Mouse (Mus musculus) kidney, postnatal 0 days (tissue): ENCODE data around the gene Vps13a. TPM values are rescaled to one million over a fixed set of nuclear protein-coding genes. Genes with fewer than 3 reads are reported as not detected.
A peak's percentile ranks its signal among the peaks of the same experiment; 100 is the strongest.

Experiments
- ATAC-seq: fragments of 200-750 bp; cut with Nextera tagmentation; replicated peaks from 2 replicates; pipeline ENCODE4 v1.8.0; 2017; ENCODE audit warnings: low read depth, moderate number of reproducible peaks, moderate TSS enrichment, moderate library complexity; ENCODE audit not compliant: low FRiP score
- DNase-seq: peaks from one replicate; pipeline ENCODE4 v3.0.0-alpha.2; 2016; ENCODE audit warnings: low spot score
- H3K27ac ChIP-seq: fragments of 300-500 bp; sonication (generic); 2 replicates; pipeline ENCODE4 v1.5.1; 2014; ENCODE audit warnings: mild to moderate bottlenecking
- H3K27me3 ChIP-seq: fragments of 300-500 bp; sonication (generic); 2 replicates; pipeline ENCODE4 v1.6.1; 2014; ENCODE audit warnings: low read length, mixed read lengths; ENCODE audit not compliant: insufficient read depth
- H3K36me3 ChIP-seq: fragments of 300-500 bp; sonication (generic); 2 replicates; pipeline ENCODE4 v1.6.1; 2014; ENCODE audit warnings: low read length, mixed read lengths; ENCODE audit not compliant: insufficient read depth
- H3K4me1 ChIP-seq: fragments of 300-500 bp; sonication (generic); replicated peaks from 2 replicates; pipeline ENCODE4 v1.6.1; 2014; ENCODE audit warnings: antibody characterized with exemption, low read length, mixed read lengths; ENCODE audit not compliant: insufficient read depth
- H3K4me2 ChIP-seq: fragments of 300-500 bp; sonication (generic); 2 replicates; pipeline ENCODE4 v1.6.1; 2014; ENCODE audit warnings: mild to moderate bottlenecking, low read length, moderate library complexity, mixed read lengths
- H3K4me3 ChIP-seq: fragments of 300-500 bp; sonication (generic); replicated peaks from 2 replicates; pipeline ENCODE4 v1.5.1; 2014; ENCODE audit warnings: low read depth, low read length
- H3K9ac ChIP-seq: fragments of 300-500 bp; sonication (generic); 2 replicates; pipeline ENCODE4 v1.6.1; 2014; ENCODE audit warnings: low read depth, low read length
- H3K9me3 ChIP-seq: fragments of 300-500 bp; sonication (generic); replicated peaks from 2 replicates; pipeline ENCODE4 v1.6.1; 2016; ENCODE audit warnings: low read length, inconsistent platforms, mixed read lengths
- CTCF ChIP-seq: IDR thresholded peaks from 2 replicates; pipeline ENCODE4 v1.5.1; 2016; ENCODE audit warnings: antibody characterized with exemption, low read depth, mild to moderate bottlenecking, moderate library complexity
- WGBS: fragments of 180-500 bp; shearing (Covaris S2); extraction: QIAGEN DNeasy Blood & Tissue Kit; methylation state at CpG from one replicate; pipeline ENCODE4 v1.1.7; 2014; 5-methylcytosine and 5-hydroxymethylcytosine counted together
- polyA plus RNA-seq: library from polyadenylated mRNA; unstranded; fragments of >200 nt; fragmentation: Nextera tagmentation; extraction: Ambion mirVana; gene quantifications from 2 replicates; pipeline ENCODE4 v1.2.1, GENCODE M21; 2015

Vps13a gene
- polyA plus RNA-seq, 1 experiment from 2014 or later: 9.6 TPM

GRCm38 (mm10) chr19:16728729-16729128 lies 52.0 kb downstream of the Vps13a start:
- no peaks in the 10 kb centered on the region for H3K27me3 ChIP-seq
- no peaks in the 10 kb centered on the region for H3K9me3 ChIP-seq
- H3K9ac ChIP-seq: no peak overlapping the region
- H3K36me3 ChIP-seq: no peaks in the 10 kb centered on the region
- H3K4me3 ChIP-seq: no peak overlapping the region
- H3K4me1 ChIP-seq: no peaks in the 10 kb centered on the region
- ATAC-seq (no peak), DNase-seq (peak; percentile 10)
- H3K27ac ChIP-seq: no peak overlapping the region
- no peak overlapping the region for H3K4me2 ChIP-seq
- 26% methylated on average over 2 of the region's 2 CpGs for WGBS
- peak; percentile 60 for TF ChIP-seq CTCF

GRCm38 (mm10) chr19:16715249-16715648 lies 65.5 kb downstream of the Vps13a start:
- WGBS: 89% methylated on average over 3 of the region's 3 CpGs
- DNase-seq: no peak

GRCm38 (mm10) chr19:16701790-16702189 lies 78.9 kb downstream of the Vps13a start:
- Histone ChIP-seq H3K9me3 (no peaks in the 10 kb centered on the region), H3K4me3 (no peak overlapping the region), H3K36me3 (0 out of 2 replicates have a peak, but pooled peaks cover 2% of the 10 kb centered on the region), H3K27ac (no peak overlapping the region), H3K4me1 (no peaks in the 10 kb centered on the region), H3K9ac (no peak overlapping the region), H3K27me3 (no peaks in the 10 kb centered on the region), H3K4me2 (no peak overlapping the region)
- TF ChIP-seq CTCF: no peak
- ATAC-seq: no peak
- DNase-seq: no peak
- 85% methylated on average over 1 of the region's 1 CpGs for WGBS

More at GRCm38 (mm10) chr19:16715249-16715648, 65.5 kb downstream of the Vps13a start:
- Histone ChIP-seq H3K4me1 (no peaks in the 10 kb centered on the region), H3K4me3 (no peak overlapping the region), H3K4me2 (no peak overlapping the region), H3K9ac (no peak overlapping the region), H3K27ac (no peak overlapping the region), H3K27me3 (no peaks in the 10 kb centered on the region), H3K36me3 (peaks cover 7% of the 10 kb centered on the region; the same call in 1 of the 2 replicates), H3K9me3 (no peaks in the 10 kb centered on the region)
- ATAC-seq: no peak
- no peak for TF ChIP-seq CTCF

DNA sequence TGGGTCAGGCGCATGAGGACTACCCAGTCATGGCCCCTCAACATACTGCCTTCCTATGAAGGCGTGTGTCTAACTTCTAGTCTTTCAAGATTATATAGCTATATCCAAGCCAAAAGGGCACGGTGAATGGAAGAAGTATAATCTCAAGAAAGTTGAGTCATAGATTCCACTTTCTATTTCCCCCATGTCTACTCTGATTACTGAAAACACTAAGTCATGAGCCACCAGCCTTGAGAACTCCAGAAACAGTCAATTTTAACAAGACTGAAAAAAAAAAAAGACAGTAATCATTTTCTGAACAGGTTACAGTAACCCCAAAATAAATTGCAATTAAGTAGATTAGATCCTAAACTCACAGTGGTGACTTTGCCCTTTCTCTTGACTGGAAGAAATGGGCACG lies 95.8 kb downstream of the Vps13a start:
- Histone ChIP-seq H3K9ac (no peak overlapping the region), H3K36me3 (no peaks in the 10 kb centered on the region), H3K4me1 (no peaks in the 10 kb centered on the region), H3K4me3 (no peak overlapping the region), H3K9me3 (no peaks in the 10 kb centered on the region), H3K27me3 (no peaks in the 10 kb centered on the region), H3K4me2 (no peak overlapping the region), H3K27ac (no peak overlapping the region)
- no peak for DNase-seq
- WGBS: 92% methylated on average over 4 of the region's 4 CpGs
- ATAC-seq: no peak
- TF ChIP-seq CTCF: no peak

DNA sequence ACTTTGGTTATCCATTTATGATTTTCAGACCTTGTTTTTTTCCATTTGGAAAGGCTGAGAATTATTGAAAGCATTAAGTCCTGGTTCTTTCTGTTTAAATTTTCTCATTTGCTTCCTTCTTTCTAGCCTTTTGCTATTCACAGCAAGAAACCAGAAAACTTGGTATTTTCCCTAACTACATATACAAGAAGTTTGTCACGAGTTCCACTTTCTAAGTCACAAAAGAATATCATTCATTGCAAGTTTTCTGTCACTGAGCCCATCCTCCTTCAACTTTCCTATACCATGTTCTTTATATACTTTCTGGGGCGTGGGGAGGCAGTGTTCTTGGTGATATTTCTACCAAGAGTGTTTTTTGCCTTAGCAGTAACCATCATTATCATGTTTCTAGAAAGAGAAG lies 96.5 kb downstream of the Vps13a start:
- no peaks in the 10 kb centered on the region for H3K9me3 ChIP-seq
- H3K27me3 ChIP-seq: no peaks in the 10 kb centered on the region
- 84% methylated on average over 2 of the region's 2 CpGs for WGBS
- no peak overlapping the region for H3K4me2 ChIP-seq
- H3K4me1 ChIP-seq: no peaks in the 10 kb centered on the region
- TF ChIP-seq CTCF: no peak
- H3K27ac ChIP-seq: no peak overlapping the region
- ATAC-seq (no peak), DNase-seq (no peak)
- no peak overlapping the region for H3K9ac ChIP-seq
- no peak overlapping the region for H3K4me3 ChIP-seq
- H3K36me3 ChIP-seq: no peaks in the 10 kb centered on the region

DNA sequence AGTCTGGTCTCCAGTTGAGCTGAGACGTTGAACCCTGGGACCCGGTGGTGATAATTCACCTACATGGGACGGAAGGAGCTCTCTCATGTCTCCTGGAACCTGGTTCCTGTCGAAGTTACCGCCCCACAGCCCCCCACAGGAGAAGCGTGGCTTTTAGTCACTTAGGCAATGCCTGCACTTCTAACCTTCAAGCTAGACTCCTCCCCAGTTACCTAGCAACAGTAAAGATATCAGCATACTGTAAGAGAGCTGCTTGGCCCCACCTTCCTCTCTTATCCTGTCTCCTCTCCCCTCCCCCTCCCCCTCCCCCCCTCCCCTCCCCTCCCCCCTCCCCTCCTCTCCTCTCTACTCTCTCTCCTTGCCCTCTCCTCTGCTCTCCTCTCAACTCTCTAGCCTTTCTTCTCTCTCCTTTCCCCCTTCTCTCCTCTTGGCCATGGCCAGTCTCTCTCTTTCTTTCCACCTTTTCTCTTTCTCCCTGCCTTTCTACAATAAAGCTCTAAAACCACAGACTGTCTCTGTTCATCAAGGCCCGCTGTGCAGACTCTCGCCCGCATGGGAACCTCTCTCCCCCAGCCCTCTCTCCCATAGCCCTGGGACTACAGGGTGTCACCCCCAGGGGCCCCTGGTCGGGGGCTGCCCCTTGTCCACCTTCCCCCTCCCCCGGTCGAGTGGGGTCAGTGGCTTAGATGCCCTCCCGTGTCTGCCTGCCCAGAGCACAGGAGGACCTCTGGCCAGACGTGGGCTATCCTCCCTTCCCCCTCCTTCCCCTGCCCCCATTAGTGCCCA lies 154.9 kb downstream of the Vps13a start:
- Histone ChIP-seq H3K9ac (no peak overlapping the region), H3K4me2 (no peak overlapping the region), H3K9me3 (no peaks in the 10 kb centered on the region), H3K27me3 (no peaks in the 10 kb centered on the region), H3K36me3 (no peaks in the 10 kb centered on the region), H3K4me3 (no peak overlapping the region), H3K4me1 (no peaks in the 10 kb centered on the region), H3K27ac (no peak overlapping the region)
- ATAC-seq (peak; percentile 63; the same call in 1 of the 2 replicates), DNase-seq (no peak)
- 20% methylated on average over 14 of the region's 14 CpGs for WGBS
- no peak for TF ChIP-seq CTCF
